Mouse (Mus musculus): Measurements from ENCODE around the gene Hoxb8. TPM values are rescaled to one million over a fixed set of nuclear protein-coding genes. Genes with fewer than 3 reads are reported as not detected.

Gene Hoxb8
- polyA plus RNA-seq, 1 experiment from 2014 or later: not detected

GRCm38 (mm10) chr11:96289293-96289692, 7.6 kb downstream of the Hoxb8 start:
- H3K4me2 ChIP-seq (replicated peaks): no peak overlapping the region
- H3K9ac ChIP-seq: no peak overlapping the region
- no peak overlapping the region for H3K27ac ChIP-seq (replicated peaks)
- no peak for ATAC-seq (ENCODE audit: insufficient number of reproducible peaks, low FRiP score, low TSS enrichment, low read depth)
- H3K27me3 ChIP-seq: peaks cover 99% of the 10 kb centered on the region
- H3K4me1 ChIP-seq: peaks cover 9% of the 10 kb centered on the region
- 2% methylated on average over 21 of the region's 21 CpGs for WGBS
- no peaks in the 10 kb centered on the region for H3K36me3 ChIP-seq
- H3K4me3 ChIP-seq (replicated peaks): no peak overlapping the region
- no peaks in the 10 kb centered on the region for H3K9me3 ChIP-seq (replicated peaks)

- no peak overlapping the region for H3K9ac ChIP-seq
- no peaks in the 10 kb centered on the region for H3K9me3 ChIP-seq (replicated peaks)
- peaks cover 4% of the 10 kb centered on the region; the same call in 1 of the 2 replicates for H3K4me1 ChIP-seq
- no peak overlapping the region for H3K4me2 ChIP-seq (replicated peaks)
- no peaks in the 10 kb centered on the region for H3K36me3 ChIP-seq
- H3K27ac ChIP-seq (replicated peaks): no peak overlapping the region
- 8% methylated on average over 6 of the region's 6 CpGs for WGBS
- H3K27me3 ChIP-seq: peaks cover 99% of the 10 kb centered on the region
- no peak for ATAC-seq (ENCODE audit: insufficient number of reproducible peaks, low FRiP score, low TSS enrichment, low read depth)
- H3K4me3 ChIP-seq (replicated peaks): no peak overlapping the region
Measured at GRCm38 (mm10) chr11:96289837-96290236, 8.1 kb downstream of the Hoxb8 start.

- H3K9ac ChIP-seq: no peak overlapping the region
- no peak for ATAC-seq (ENCODE audit: insufficient number of reproducible peaks, low FRiP score, low TSS enrichment, low read depth)
- H3K4me3 ChIP-seq (replicated peaks): no peak overlapping the region
- H3K9me3 ChIP-seq (replicated peaks): no peaks in the 10 kb centered on the region
- no peak overlapping the region for H3K27ac ChIP-seq (replicated peaks)
- H3K4me2 ChIP-seq (replicated peaks): no peak overlapping the region
- no peaks in the 10 kb centered on the region for H3K36me3 ChIP-seq
- H3K4me1 ChIP-seq: peaks cover 2% of the 10 kb centered on the region; the same call in 1 of the 2 replicates
- peaks cover 100% of the 10 kb centered on the region for H3K27me3 ChIP-seq
- 5% methylated on average over 17 of the region's 17 CpGs for WGBS
Measured at GRCm38 (mm10) chr11:96290705-96291355, 9.1 kb downstream of the Hoxb8 start.

- ATAC-seq (ENCODE audit: insufficient number of reproducible peaks, low FRiP score, low TSS enrichment, low read depth): no peak
- 1% methylated on average over 22 of the region's 22 CpGs for WGBS
- Histone ChIP-seq H3K9me3 (replicated peaks) (no peaks in the 10 kb centered on the region), H3K4me2 (replicated peaks) (no peak within 1 kb of the TSS), H3K9ac (no peak within 1 kb of the TSS), H3K27ac (replicated peaks) (no peak within 1 kb of the TSS), H3K4me1 (peaks cover 2% of the 10 kb centered on the region; the same call in 1 of the 2 replicates), H3K27me3 (peaks cover 100% of the 10 kb centered on the region), H3K4me3 (replicated peaks) (no peak within 1 kb of the TSS), H3K36me3 (no peaks in the 10 kb centered on the region)
Measured at GRCm38 (mm10) chr11:96291681-96292564, 10.2 kb downstream of the Hoxb8 start, which contains the start of gene Hoxb6. Hoxb6 (plus strand) TSS chr11:96292476.

GRCm38 (mm10) chr11:96292565-96293301, 11.0 kb downstream of the Hoxb8 start:
- WGBS: under 1% methylated on average over 12 of the region's 12 CpGs
- no peaks in the 10 kb centered on the region for H3K9me3 ChIP-seq (replicated peaks)
- H3K4me1 ChIP-seq: peaks cover 2% of the 10 kb centered on the region; the same call in 1 of the 2 replicates
- H3K9ac ChIP-seq: no peak overlapping the region
- no peak overlapping the region for H3K27ac ChIP-seq (replicated peaks)
- no peak overlapping the region for H3K4me2 ChIP-seq (replicated peaks)
- no peak for ATAC-seq (ENCODE audit: insufficient number of reproducible peaks, low FRiP score, low TSS enrichment, low read depth)
- no peaks in the 10 kb centered on the region for H3K36me3 ChIP-seq
- H3K4me3 ChIP-seq (replicated peaks): no peak overlapping the region
- peaks cover 100% of the 10 kb centered on the region for H3K27me3 ChIP-seq

GRCm38 (mm10) chr11:96293302-96293921, 11.7 kb downstream of the Hoxb8 start:
- ATAC-seq (ENCODE audit: insufficient number of reproducible peaks, low FRiP score, low TSS enrichment, low read depth): no peak
- H3K9ac ChIP-seq: no peak overlapping the region
- H3K9me3 ChIP-seq (replicated peaks): no peaks in the 10 kb centered on the region
- no peaks in the 10 kb centered on the region for H3K36me3 ChIP-seq
- H3K4me1 ChIP-seq: peaks cover 2% of the 10 kb centered on the region; the same call in 1 of the 2 replicates
- H3K4me3 ChIP-seq (replicated peaks): no peak overlapping the region
- H3K4me2 ChIP-seq (replicated peaks): no peak overlapping the region
- no peak overlapping the region for H3K27ac ChIP-seq (replicated peaks)
- H3K27me3 ChIP-seq: peaks cover 100% of the 10 kb centered on the region
- 1% methylated on average over 22 of the region's 22 CpGs for WGBS

- no peak for ATAC-seq (ENCODE audit: insufficient number of reproducible peaks, low FRiP score, low TSS enrichment, low read depth)
Measured at GRCm38 (mm10) chr11:96294245-96295091, 12.8 kb downstream of the Hoxb8 start.

GRCm38 (mm10) chr11:96295092-96295835, 13.6 kb downstream of the Hoxb8 start:
- WGBS: under 1% methylated on average over 30 of the region's 30 CpGs
- Histone ChIP-seq H3K27me3 (peaks cover 100% of the 10 kb centered on the region), H3K36me3 (no peaks in the 10 kb centered on the region), H3K4me2 (replicated peaks) (no peak overlapping the region), H3K9ac (no peak overlapping the region), H3K4me3 (replicated peaks) (no peak overlapping the region), H3K27ac (replicated peaks) (no peak overlapping the region), H3K9me3 (replicated peaks) (no peaks in the 10 kb centered on the region), H3K4me1 (peaks cover 9% of the 10 kb centered on the region; the same call in 1 of the 2 replicates)
- ATAC-seq (ENCODE audit: insufficient number of reproducible peaks, low FRiP score, low TSS enrichment, low read depth): no peak

More at GRCm38 (mm10) chr11:96294245-96295091, 12.8 kb downstream of the Hoxb8 start:
- no peaks in the 10 kb centered on the region for H3K9me3 ChIP-seq (replicated peaks)
- H3K36me3 ChIP-seq: no peaks in the 10 kb centered on the region
- H3K4me3 ChIP-seq (replicated peaks): no peak overlapping the region
- no peak overlapping the region for H3K27ac ChIP-seq (replicated peaks)
- H3K27me3 ChIP-seq: peaks cover 100% of the 10 kb centered on the region
- no peak overlapping the region for H3K9ac ChIP-seq
- H3K4me1 ChIP-seq: peaks cover 8% of the 10 kb centered on the region; the same call in 1 of the 2 replicates
- H3K4me2 ChIP-seq (replicated peaks): no peak overlapping the region
- under 1% methylated on average over 32 of the region's 32 CpGs for WGBS

- Histone ChIP-seq H3K4me1 (peaks cover 14% of the 10 kb centered on the region; the same call in 1 of the 2 replicates), H3K27me3 (peaks cover 100% of the 10 kb centered on the region), H3K4me3 (replicated peaks) (no peak overlapping the region), H3K36me3 (no peaks in the 10 kb centered on the region), H3K9ac (no peak overlapping the region), H3K9me3 (replicated peaks) (no peaks in the 10 kb centered on the region), H3K27ac (replicated peaks) (no peak overlapping the region), H3K4me2 (replicated peaks) (no peak overlapping the region)
- ATAC-seq (ENCODE audit: insufficient number of reproducible peaks, low FRiP score, low TSS enrichment, low read depth): no peak
- 2% methylated on average over 2 of the region's 2 CpGs for WGBS
Measured at GRCm38 (mm10) chr11:96296997-96297396, 15.3 kb downstream of the Hoxb8 start.
